Mouse (Mus musculus): ENCODE measurements around the gene Ppp4c.

- TF ChIP-seq CTCF (IDR thresholded peaks at IDR 0.05; ENCODE audit: extremely low read depth, insufficient read depth, insufficient read length, insufficient replicate concordance), result no peak
- TF ChIP-seq POLR2A (IDR thresholded peaks at IDR 0.05; ENCODE audit: low read depth, low read length), result no peak
Observed at GRCm38 (mm10) chr7:126778147-126778546, 14.1 kb downstream of the Ppp4c start.

All from spleen, adult 2 months (tissue).